Mouse (Mus musculus): ENCODE data around the gene Padi1.
A peak's percentile ranks its signal among the peaks of the same experiment; 100 is the strongest.

Gene Padi1

GRCm38 (mm10) chr4:140845666-140846065, at the start of gene Padi1:
Gene Padi1 (minus strand): TSS chr4:140845778.
- DNase-seq = no peak

DNA sequence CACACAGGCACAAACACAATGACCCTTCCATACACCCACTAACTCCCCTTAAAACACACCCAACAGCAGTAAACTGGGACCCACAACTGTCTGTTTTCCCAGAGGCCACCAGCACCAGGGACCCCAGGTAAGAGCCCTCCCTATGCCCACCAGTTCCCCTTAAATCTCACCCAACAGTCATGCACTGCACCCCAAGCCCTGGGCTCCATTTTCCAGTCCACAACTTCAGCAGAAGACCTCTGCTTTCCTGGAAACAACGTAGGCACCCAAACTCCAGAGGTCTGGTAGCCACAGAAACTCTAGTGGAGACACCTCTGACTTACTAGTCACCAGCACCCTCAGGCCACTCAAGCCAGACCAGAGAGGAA, 46.6 kb upstream of the Padi1 start:
- peak; percentile 1 for DNase-seq

DNA sequence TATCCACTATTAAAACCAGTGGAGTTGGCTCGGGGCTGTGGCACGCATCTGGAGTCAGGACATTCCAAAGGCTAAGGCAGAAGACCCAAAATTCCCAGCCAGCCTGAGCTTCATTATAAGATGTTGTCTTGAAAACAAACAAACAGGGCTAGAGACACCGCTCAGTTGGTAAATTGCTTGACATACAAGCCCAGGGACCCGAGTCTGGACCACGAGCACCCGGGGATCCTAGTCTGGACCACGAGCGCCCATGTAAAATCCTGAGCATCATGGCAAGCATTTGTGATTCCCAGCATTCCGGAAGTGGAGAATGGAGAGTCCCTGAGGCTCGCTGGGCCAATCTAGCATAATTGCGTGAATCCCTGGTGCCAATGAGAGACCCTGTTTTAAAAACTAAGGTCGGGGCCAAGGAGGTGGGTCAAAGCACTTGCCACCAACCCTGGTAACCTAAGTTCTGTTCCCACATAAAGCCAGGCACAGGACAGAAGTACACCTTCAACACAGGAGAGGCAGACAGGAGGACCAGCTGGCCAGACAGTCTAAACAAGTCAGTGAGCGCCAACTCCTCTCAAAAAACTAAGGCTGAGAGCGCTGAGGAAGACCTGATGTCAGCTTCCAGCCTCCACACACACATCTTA, 46.1 kb upstream of the Padi1 start:
- peak; percentile 1 for DNase-seq

DNA sequence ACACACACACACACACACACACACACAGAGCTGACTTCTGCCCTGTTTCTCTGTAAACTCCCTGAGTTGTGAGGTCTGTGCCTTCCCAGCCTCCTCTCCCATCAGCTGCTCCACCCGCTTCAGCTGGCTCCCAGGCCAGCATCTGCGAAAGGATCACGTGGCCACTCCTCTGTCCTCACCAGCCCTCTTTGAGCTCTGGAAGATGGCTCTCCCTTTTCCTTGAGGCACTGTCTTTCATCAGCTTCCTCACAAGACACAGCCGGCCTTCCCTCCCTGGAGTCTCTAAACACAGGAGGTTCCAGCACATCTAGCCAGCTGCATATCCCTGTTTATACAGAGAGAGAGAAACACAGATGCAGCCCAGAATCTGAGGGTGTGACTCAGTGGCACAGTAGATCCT, 38.3 kb upstream of the Padi1 start:
- peak; percentile 5 for DNase-seq

- DNase-seq = no peak
Observed at GRCm38 (mm10) chr4:140882981-140883380, 37.4 kb upstream of the Padi1 start.

DNA sequence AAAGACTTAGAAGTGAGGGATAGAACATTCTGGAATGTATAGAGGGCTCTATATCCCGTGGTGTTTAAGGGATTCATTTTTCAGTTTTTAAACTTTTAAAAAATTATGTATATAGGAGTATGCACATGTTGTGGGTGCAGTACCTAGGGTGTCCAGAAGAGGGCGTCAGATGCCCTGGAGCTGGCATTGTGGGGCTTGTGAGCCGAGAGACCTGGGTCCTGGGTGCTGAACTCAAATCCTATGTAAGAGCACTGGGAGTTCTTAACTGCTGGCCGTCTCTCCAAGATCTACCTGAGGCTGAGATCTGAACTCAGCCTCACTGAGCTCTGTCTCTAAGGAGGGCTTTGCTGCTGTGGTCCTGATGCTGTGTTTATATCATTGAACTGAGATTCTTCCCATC, 36.8 kb upstream of the Padi1 start:
- peak; percentile 2 for DNase-seq

- peak; percentile 1 for DNase-seq
Observed at GRCm38 (mm10) chr4:140881771-140882170, 36.2 kb upstream of the Padi1 start.

GRCm38 (mm10) chr4:140881026-140881670, 35.6 kb upstream of the Padi1 start:
- peak; percentile 2 for DNase-seq

DNA sequence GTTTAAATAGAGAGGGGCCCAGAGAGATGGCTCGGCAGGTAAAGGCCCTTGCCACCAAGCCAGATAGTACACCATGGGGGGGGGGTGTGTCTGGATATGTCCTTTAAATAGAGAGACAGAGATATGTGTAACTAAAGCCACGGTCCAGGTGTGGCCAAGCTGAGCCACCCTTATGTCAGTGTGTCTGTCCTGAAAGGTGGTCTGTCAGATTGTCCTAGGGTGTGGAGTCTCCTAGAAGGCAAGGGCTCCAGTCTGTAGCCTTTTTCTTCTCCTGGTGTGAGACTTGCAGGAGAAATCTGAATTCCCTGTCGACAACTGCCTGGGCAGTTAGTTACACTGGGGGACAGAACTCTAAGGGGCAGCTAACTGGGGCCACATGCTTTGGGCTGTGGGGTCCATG, 34.6 kb upstream of the Padi1 start:
- peak; percentile 1 for DNase-seq

DNA sequence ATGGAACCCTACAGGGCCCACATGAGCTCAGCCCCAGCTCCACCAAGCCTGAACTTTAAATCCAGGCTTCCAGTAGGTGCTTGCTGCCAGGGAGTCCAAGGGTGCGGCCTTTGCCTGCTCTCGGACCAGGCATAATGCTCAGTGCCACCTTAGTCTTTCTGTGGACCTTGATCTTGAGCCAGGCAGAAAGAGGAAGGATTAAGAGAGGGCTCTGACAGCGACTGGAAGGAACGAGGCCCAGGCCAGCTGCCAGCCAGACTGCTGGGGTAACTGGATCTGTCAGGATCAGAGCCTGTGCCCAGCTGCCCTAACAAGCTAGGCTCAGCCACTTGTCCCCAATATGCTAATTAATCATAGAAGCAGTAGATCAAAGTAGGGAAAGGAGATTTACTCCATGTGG, 34.2 kb upstream of the Padi1 start:
- DNase-seq = peak; percentile 4

GRCm38 (mm10) chr4:140879116-140879515, 33.5 kb upstream of the Padi1 start:
- DNase-seq = peak; percentile 1

GRCm38 (mm10) chr4:140878655-140879054, 33.1 kb upstream of the Padi1 start:
- DNase-seq = peak; percentile 1

DNA sequence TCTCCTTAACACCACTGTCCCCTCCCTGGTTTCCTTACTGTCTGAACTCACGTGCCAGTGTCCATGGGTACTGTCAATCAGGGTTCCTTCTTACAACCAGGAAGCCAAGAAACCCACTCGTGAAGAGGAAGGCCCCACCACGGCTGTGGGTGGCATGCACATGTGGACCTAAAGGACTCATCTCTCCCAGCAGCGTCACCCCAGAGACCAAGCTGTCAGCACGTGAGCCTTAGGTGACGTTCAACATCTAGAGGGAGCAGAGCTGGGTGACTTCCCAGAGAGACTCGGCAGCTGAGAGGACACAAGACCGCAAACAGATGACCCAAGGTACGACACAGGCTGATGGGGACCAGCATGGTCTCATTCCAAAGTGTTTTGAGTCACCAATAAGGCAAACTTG, 31.9 kb upstream of the Padi1 start:
- DNase-seq = peak; percentile 2

DNA sequence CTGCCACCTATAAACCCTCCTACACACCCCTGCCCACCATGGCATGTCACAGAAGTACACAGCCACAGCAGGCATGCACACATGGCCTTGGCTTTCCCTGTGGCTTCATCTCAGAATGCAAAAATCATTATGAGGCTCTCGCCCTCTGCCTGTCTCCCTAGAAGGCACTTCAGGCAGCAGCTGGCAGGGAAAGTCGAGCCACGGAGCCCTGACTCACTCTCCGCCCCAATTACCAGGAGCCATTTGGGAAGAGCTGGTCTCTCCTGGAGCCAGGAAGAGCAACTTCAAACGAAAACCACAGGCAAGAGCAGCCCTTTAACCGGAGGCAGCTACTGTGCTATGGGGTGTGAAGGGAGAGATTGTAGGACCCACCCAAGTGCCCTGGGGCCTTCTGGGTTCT, 31.1 kb upstream of the Padi1 start:
- peak; percentile 2 for DNase-seq

DNA sequence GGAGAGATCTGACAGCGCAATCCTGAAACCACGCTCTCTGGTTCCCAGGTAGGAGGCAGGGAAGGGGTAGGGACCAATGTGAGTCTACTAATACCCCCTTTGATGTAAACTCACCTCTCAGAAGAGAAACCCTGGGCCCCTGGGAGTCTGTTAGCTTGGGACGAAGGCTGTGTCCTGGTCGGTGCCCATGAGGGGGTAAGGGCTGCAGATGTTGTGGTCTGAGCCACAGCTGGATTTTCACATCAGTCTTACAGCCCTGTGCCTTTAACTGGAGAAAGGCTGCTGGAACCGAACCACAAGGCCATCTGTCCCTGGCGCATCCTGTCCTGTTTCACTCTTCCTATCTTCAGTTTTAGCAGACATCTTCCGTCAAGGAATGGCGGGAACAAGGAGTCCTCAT, 30.6 kb upstream of the Padi1 start:
- DNase-seq = peak; percentile 0

GRCm38 (mm10) chr4:140873011-140873410, 27.4 kb upstream of the Padi1 start:
- DNase-seq = no peak

- DNase-seq = peak; percentile 3
Observed at GRCm38 (mm10) chr4:140872686-140872992, 27.1 kb upstream of the Padi1 start.

DNA sequence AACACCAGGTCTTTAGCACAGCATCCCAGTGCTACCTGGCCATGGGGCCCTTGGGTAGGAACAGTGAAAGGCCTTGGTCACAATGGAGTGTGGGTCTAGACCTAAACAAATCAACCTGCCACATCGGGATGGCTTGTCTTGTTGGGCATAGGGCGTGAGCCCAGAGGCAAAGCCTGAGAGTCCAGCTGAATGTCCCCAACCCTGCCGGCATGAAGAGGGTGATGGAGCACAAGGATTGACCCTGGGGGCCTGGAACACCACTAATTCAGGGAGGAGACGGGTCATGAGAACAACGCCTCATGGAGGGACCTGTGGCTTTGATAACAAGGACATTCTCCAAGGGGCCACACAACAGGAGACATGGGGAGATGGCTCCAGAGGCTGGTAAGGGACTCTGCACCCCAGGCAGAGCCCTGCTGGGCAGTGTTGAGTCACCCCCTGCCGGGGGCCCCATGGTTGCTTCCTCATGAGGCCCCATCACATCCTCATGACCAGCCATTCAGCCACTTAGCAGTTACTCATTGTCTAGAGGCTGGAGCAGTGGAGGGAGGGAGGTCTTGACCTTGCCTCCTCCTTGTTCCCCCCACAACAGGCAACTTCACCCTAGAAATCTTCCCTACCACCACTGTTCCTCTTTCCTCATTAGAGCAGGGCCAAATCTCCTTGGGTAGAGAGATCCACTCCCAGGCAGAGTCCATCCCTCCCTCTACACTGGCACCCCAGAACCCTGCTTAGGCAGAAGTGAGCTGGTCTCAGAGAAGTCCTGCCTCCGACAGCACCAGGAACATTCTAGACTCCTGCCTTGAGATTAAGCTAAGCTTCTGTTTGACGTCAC, 26.5 kb upstream of the Padi1 start:
- peak; percentile 42 for DNase-seq

DNA sequence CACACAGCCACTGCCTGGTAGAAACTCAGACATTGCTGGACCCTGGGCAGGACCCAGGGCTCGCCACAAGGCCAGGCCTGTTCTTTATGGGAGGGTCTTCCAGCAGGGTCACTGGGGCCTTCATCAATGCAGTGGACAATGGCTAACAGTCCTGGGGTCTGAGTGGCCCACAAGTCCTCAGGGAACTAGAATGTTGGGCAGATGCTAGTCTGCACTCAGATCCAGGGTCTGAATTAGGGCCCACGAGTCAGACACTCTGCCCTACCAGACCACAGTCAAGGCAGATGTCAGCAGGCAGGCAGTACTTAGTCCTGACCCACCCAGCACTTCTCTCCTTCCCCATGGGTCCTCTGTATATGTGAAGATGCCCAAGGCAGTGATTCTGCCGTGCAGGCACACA, 25.8 kb upstream of the Padi1 start:
- peak; percentile 1 for DNase-seq

DNA sequence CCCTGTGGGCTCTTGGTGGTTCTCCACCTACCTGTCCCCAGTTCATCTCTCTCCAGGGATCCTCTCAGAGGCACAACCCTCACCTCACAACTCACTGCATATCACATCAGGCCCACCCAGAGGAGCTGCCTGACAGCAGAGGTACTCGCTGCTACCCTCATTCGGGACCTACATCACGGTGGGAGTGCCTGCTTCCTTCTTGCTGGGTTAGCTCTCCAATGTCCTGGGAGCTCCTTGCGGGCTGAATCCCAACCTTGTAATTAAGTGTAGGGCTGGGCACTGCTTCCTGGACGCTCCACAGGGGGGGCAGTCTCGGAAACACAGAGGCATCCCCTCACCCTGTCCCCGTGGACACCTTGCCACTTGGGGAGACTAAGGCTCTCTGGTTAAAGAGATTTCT, 25.3 kb upstream of the Padi1 start:
- DNase-seq = no peak

DNA sequence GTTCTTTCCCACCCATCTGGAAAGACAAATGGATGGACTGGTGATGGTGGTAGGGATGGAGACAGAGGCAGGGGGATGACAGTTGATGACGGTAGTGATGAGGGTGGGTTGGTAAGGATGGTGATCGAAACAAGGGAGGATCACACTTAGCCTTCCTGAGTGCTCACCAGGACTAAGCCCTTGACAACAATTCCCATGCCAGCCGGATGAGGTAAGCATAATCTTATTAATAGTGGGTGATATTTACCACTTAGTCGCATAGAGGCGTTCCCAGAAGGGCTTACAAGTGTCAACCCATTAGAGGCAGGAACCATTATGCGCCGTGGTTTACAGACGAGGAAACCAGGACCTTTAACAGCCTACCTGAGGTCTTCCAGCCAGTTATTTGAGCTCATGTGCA, 24.4 kb upstream of the Padi1 start:
- no peak for DNase-seq

DNA sequence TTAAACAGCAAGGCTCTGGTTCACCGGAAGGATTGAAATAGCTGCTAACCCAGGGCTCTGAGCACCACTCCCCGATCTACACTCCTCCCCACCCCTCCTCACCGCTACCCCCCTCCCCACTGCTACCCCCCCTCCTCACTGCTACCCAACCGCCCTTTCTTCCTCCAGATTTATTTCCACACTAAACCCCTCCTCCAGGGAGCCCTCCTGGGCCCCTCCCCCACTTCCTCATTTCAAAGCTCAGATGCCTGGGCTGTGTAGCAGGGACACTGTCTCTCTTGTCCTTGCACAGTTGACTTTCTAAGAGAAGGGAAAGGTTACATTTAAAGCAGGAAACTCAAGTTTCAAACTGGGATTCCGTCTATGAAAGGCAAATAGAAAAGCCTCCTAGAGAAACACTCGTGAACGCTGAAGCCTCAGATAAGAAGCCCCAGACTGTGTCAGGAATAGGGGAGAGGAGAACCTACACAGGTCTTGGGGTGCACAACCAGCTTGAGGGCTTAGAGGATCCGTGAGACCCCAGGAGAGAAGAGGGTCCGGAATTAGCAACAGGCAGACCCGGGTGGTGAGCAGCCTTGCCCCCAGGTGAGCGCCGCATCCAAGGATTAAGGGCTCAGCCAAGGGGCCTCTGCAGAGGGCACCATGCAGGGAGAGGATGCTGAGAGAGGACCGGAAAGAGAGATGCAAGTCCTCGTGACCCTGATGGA, 23.1 kb upstream of the Padi1 start:
- DNase-seq = peak; percentile 52

GRCm38 (mm10) chr4:140862036-140862650, 16.6 kb upstream of the Padi1 start:
- no peak for DNase-seq
